Mouse (Mus musculus) megakaryocyte, embryonic 14.5 days (primary cell): ENCODE data around the gene Neto2.

Source experiments
- FLI1 ChIP-seq: IDR thresholded peaks from 2 replicates; pipeline ENCODE4 v1.6.1; 2012; ENCODE audit warnings: low read length, inconsistent platforms, mixed read lengths
- GATA1 ChIP-seq: IDR thresholded peaks from 3 replicates; pipeline ENCODE4 v1.6.1; 2012; ENCODE audit warnings: mixed read lengths, low read length, inconsistent platforms, borderline replicate concordance

- no peak for TF ChIP-seq GATA1
- TF ChIP-seq FLI1: no peak
Observed at GRCm38 (mm10) chr8:85624450-85624849, 76.3 kb downstream of the Neto2 start.
